13 mouse cellular contexts compared by ENCODE assay signal in the genomic region with DNA sequence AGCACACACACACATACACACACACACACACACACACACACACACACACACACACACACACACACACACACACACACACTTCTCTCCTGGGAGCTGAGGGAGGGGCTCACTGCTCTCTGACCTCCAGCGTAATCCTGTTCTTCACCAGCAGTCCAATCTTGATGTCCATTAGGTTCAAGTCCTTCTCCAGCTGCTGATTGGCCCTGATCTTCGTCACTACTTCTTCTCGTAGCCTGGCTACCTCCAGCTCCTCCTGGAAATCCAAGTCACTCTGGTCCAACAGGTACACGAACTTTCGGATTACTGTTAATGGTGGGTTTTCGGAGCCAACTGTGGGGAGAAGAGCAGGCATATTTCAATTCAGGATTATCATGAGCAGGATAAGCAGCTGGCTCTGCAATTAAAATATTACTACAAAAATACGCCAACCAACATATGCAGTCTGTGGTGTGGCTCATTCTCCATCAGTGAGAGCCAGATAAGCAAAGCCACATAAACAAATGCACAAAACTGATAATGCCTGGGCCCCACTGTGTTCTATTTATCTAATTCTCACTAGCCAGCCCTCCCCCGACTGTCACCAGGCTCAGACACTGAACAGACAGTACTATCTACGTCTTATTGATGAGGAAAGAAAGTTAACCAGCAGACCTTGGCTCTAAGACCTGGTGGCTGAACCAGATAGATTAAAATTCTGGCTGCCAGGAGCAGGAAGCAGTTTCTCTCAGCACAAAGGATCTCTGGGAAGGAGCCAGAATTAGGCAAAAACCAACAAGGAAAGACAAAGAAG. TPM values are rescaled to one million over a fixed set of nuclear protein-coding genes. Genes with fewer than 3 reads are reported as not detected.
DNase-seq lines count a peak whose midpoint lies in the region; ATAC-seq and TF ChIP-seq lines count a peak whose summit lies in the region.
"Had no signal": no experiment of that assay in that cellular context is flagged by ENCODE, and none has a peak within 500 bp of the region (broad histone marks: within the 10 kb centered on the region; RNA-seq: fewer than 3 reads in every experiment).

No protein-coding gene starts in this region.

- H3K36me3 ChIP-seq in forebrain, embryonic 11.5 days (ENCODE audit: control insufficient read depth, insufficient read depth, low read length), result peaks cover 2% of the 10 kb centered on the region
- peaks cover 14% of the 10 kb centered on the region; the same call in 1 of the 2 replicates for H3K36me3 ChIP-seq in forebrain, embryonic 14.5 days (ENCODE audit: control insufficient read depth, insufficient read depth, low read length)
- no peaks in the 10 kb centered on the region for H3K36me3 ChIP-seq in lung, postnatal 0 days (ENCODE audit: insufficient read depth, low read length)
- H3K36me3 ChIP-seq in heart, postnatal 0 days (replicated peaks; ENCODE audit: control insufficient read depth, insufficient read depth, low read length), result no peaks in the 10 kb centered on the region
- H3K36me3 ChIP-seq: hindbrain, embryonic 15.5 days had no signal

- H3K9me3 ChIP-seq in forebrain, embryonic 11.5 days (ENCODE audit: control insufficient read depth, low read length), result no peaks in the 10 kb centered on the region
- no peaks in the 10 kb centered on the region for H3K9me3 ChIP-seq in forebrain, embryonic 14.5 days (replicated peaks; ENCODE audit: control insufficient read depth, low read length)
- no peaks in the 10 kb centered on the region for H3K9me3 ChIP-seq in lung, postnatal 0 days (ENCODE audit: low read length)
- no peaks in the 10 kb centered on the region for H3K9me3 ChIP-seq in heart, postnatal 0 days (replicated peaks; ENCODE audit: control insufficient read depth, low read length)
- H3K9me3 ChIP-seq: embryonic facial prominence, embryonic 10.5 days; hindbrain, embryonic 15.5 days; midbrain, embryonic 12.5 days had no signal

- no peak overlapping the region for H3K9ac ChIP-seq in forebrain, embryonic 11.5 days (ENCODE audit: low read length)
- no peak overlapping the region for H3K9ac ChIP-seq in forebrain, embryonic 14.5 days (ENCODE audit: low read length)
- H3K9ac ChIP-seq in lung, postnatal 0 days (replicated peaks; ENCODE audit: low read depth), result no peak overlapping the region
- no peak overlapping the region for H3K9ac ChIP-seq in heart, postnatal 0 days (replicated peaks; ENCODE audit: low read depth, low read length)
- H3K9ac ChIP-seq: hindbrain, embryonic 15.5 days; midbrain, embryonic 12.5 days had no signal

- ATAC-seq in forebrain, embryonic 11.5 days (replicated peaks; ENCODE audit: low FRiP score), result peak; percentile 44; the same call in 1 of the 2 replicates
- no peak for ATAC-seq in forebrain, embryonic 14.5 days
- peak; percentile 33 for ATAC-seq in lung, postnatal 0 days
- peak; percentile 30; the same call in 1 of the 2 replicates for ATAC-seq in heart, postnatal 0 days (ENCODE audit: insufficient read depth, low read depth)
- ATAC-seq in megakaryocyte progenitor cell, adult 5-6 weeks (replicated peaks; ENCODE audit: poor library complexity), result peak; percentile 94
- no peak for ATAC-seq in frontal cortex, adult (ENCODE audit: low TSS enrichment)
- ATAC-seq: Patski had no signal

- no peaks in the 10 kb centered on the region for H3K27me3 ChIP-seq in forebrain, embryonic 11.5 days (ENCODE audit: control insufficient read depth, insufficient read depth, low read length)
- no peaks in the 10 kb centered on the region for H3K27me3 ChIP-seq in forebrain, embryonic 14.5 days (replicated peaks; ENCODE audit: control insufficient read depth, insufficient read depth, low read length)
- no peaks in the 10 kb centered on the region for H3K27me3 ChIP-seq in lung, postnatal 0 days (replicated peaks; ENCODE audit: insufficient read depth, low read length)
- H3K27me3 ChIP-seq in heart, postnatal 0 days (ENCODE audit: control insufficient read depth, insufficient read depth, low read length), result no peaks in the 10 kb centered on the region
- H3K27me3 ChIP-seq: hindbrain, embryonic 15.5 days; midbrain, embryonic 12.5 days; Patski had no signal

- no peak overlapping the region for H3K4me2 ChIP-seq in forebrain, embryonic 11.5 days (ENCODE audit: low read depth, low read length, severe bottlenecking)
- H3K4me2 ChIP-seq in forebrain, embryonic 14.5 days (ENCODE audit: low read length), result no peak overlapping the region
- no peak overlapping the region for H3K4me2 ChIP-seq in lung, postnatal 0 days (replicated peaks; ENCODE audit: low read depth, low read length)
- H3K4me2 ChIP-seq in heart, postnatal 0 days (ENCODE audit: low read depth, low read length), result no peak overlapping the region
- H3K4me2 ChIP-seq: hindbrain, embryonic 15.5 days; midbrain, embryonic 12.5 days had no signal

- no peak overlapping the region for H3K4me3 ChIP-seq in forebrain, embryonic 11.5 days (ENCODE audit: low read depth, low read length)
- H3K4me3 ChIP-seq in forebrain, embryonic 14.5 days (ENCODE audit: low read depth, low read length), result no peak overlapping the region
- H3K4me3 ChIP-seq in lung, postnatal 0 days (ENCODE audit: low read depth, low read length), result no peak overlapping the region
- H3K4me3 ChIP-seq in heart, postnatal 0 days (ENCODE audit: low read depth, low read length), result no peak overlapping the region
- H3K4me3 ChIP-seq: embryonic facial prominence, embryonic 10.5 days; hindbrain, embryonic 15.5 days; midbrain, embryonic 12.5 days had no signal

- TF ChIP-seq EP300 in lung, postnatal 0 days (IDR thresholded peaks at IDR 0.05), result no peak
- TF ChIP-seq EP300 in heart, postnatal 0 days (IDR thresholded peaks at IDR 0.05; ENCODE audit: low read depth), result no peak

- no peak overlapping the region for H3K27ac ChIP-seq in forebrain, embryonic 11.5 days (ENCODE audit: low read depth, low read length)
- no peak overlapping the region for H3K27ac ChIP-seq in forebrain, embryonic 14.5 days (ENCODE audit: low read depth, low read length)
- H3K27ac ChIP-seq in lung, postnatal 0 days (ENCODE audit: low read length), result no peak overlapping the region
- no peak overlapping the region for H3K27ac ChIP-seq in heart, postnatal 0 days (ENCODE audit: low read depth)
- H3K27ac ChIP-seq: embryonic facial prominence, embryonic 10.5 days; hindbrain, embryonic 15.5 days; midbrain, embryonic 12.5 days had no signal

- H3K4me1 ChIP-seq in forebrain, embryonic 11.5 days (replicated peaks; ENCODE audit: control insufficient read depth, insufficient read depth, low read length), result no peaks in the 10 kb centered on the region
- no peaks in the 10 kb centered on the region for H3K4me1 ChIP-seq in forebrain, embryonic 14.5 days (ENCODE audit: control insufficient read depth, insufficient read depth, low read length)
- H3K4me1 ChIP-seq in lung, postnatal 0 days (ENCODE audit: insufficient read depth, low read depth, low read length), result no peaks in the 10 kb centered on the region
- no peaks in the 10 kb centered on the region; the same call in 1 of the 2 replicates for H3K4me1 ChIP-seq in heart, postnatal 0 days (ENCODE audit: control insufficient read depth, insufficient read depth)
- H3K4me1 ChIP-seq: hindbrain, embryonic 15.5 days; midbrain, embryonic 12.5 days had no signal

- no peak for TF ChIP-seq CTCF in lung, postnatal 0 days (IDR thresholded peaks at IDR 0.05)
- no peak for TF ChIP-seq CTCF in heart, postnatal 0 days (IDR thresholded peaks at IDR 0.05; ENCODE audit: low read depth)

- DNase-seq in forebrain, embryonic 11.5 days (ENCODE audit: low spot score), result no peak
- DNase-seq in forebrain, embryonic 14.5 days (ENCODE audit: low spot score), result no peak
- peak; percentile 32 for DNase-seq in lung, postnatal 0 days (ENCODE audit: low spot score)
- DNase-seq in lung, postnatal 25 days (ENCODE audit: low spot score), result no peak
- peak; percentile 28 for DNase-seq in heart, postnatal 0 days (ENCODE audit: low spot score)
- DNase-seq in adrenal gland, postnatal 4 days (ENCODE audit: low spot score in 2 of 2), result no peak
- DNase-seq: kidney, postnatal 36 days had no signal

- 91% methylated on average over 9 of the region's 9 CpGs for WGBS in forebrain, embryonic 11.5 days
- WGBS in forebrain, embryonic 14.5 days, result 81% methylated on average over 9 of the region's 9 CpGs
- 61% methylated on average over 9 of the region's 9 CpGs for WGBS in lung, postnatal 0 days
- WGBS in heart, postnatal 0 days, result 44% methylated on average over 9 of the region's 9 CpGs

RNA-seq across cellular contexts. Expression of gene F2rl2, which starts 25.4 kb away (rescaled TPM):
- polyA plus RNA-seq in forebrain, embryonic 11.5 days (2014; fragmentation: Nextera tagmentation; extraction: Ambion mirVana), result 2.3 and 3.1 TPM in 2 replicates
- polyA plus RNA-seq in forebrain, embryonic 14.5 days (2014; fragmentation: Nextera tagmentation; extraction: Ambion mirVana), result 0.27 and 0.51 TPM in 2 replicates
- 1.2 and 1.4 TPM in 2 replicates for polyA plus RNA-seq in lung, postnatal 0 days (2015; fragmentation: Nextera tagmentation; extraction: Ambion mirVana)
- not detected in 2 replicates for total RNA-seq in heart, postnatal 0 days (2014; rRNA removed; ENCODE audit: low replicate concordance)
- polyA plus RNA-seq in heart, postnatal 0 days (2015; fragmentation: Nextera tagmentation; extraction: Ambion mirVana), result 0.05 and 0.18 TPM in 2 replicates
- total RNA-seq in megakaryocyte progenitor cell, adult 5-6 weeks (2015), result 0.73 and 1.0 TPM in 2 replicates
- total RNA-seq in megakaryocyte progenitor cell, adult 5-6 weeks (2017), result 0.07 TPM in 1 of 2 replicates, not detected in the other
- under 1 TPM; 0.39 to 0.90 TPM for total RNA-seq in adrenal gland, postnatal 4 days (2021)
- polyA plus RNA-seq: Patski had no signal

RNA-seq across cellular contexts. Expression of gene F2r, which starts 53.0 kb away (rescaled TPM):
- polyA plus RNA-seq in forebrain, embryonic 11.5 days (2014; fragmentation: Nextera tagmentation; extraction: Ambion mirVana), result 121 and 122 TPM in 2 replicates
- 76.2 and 80.5 TPM in 2 replicates for polyA plus RNA-seq in forebrain, embryonic 14.5 days (2014; fragmentation: Nextera tagmentation; extraction: Ambion mirVana)
- polyA plus RNA-seq in lung, postnatal 0 days (2015; fragmentation: Nextera tagmentation; extraction: Ambion mirVana), result 118 and 134 TPM in 2 replicates
- 105 and 161 TPM in 2 replicates for total RNA-seq in heart, postnatal 0 days (2014; rRNA removed; ENCODE audit: low replicate concordance)
- polyA plus RNA-seq in heart, postnatal 0 days (2015; fragmentation: Nextera tagmentation; extraction: Ambion mirVana), result 62.1 and 63.9 TPM in 2 replicates
- 3.8 and 9.6 TPM in 2 replicates for total RNA-seq in megakaryocyte progenitor cell, adult 5-6 weeks (2015)
- total RNA-seq in megakaryocyte progenitor cell, adult 5-6 weeks (2017), result 2.5 and 6.2 TPM in 2 replicates
- total RNA-seq in adrenal gland, postnatal 4 days (2021), result 100 to 1,000 TPM; 103 to 110 TPM

Comparison
In these comparisons a context has a peak if more than half of its experiments do, and no peak if none do; other contexts are left out.
1. ATAC-seq: peak in forebrain, embryonic 11.5 days (single experiment), lung, postnatal 0 days (single experiment), heart, postnatal 0 days (single experiment) and megakaryocyte progenitor cell, adult 5-6 weeks (single experiment); none in forebrain, embryonic 14.5 days (single experiment) and frontal cortex, adult (single experiment).
2. DNase-seq: peak in lung, postnatal 0 days (single experiment) and heart, postnatal 0 days (single experiment); none in forebrain, embryonic 11.5 days (single experiment), forebrain, embryonic 14.5 days (single experiment), lung, postnatal 25 days (single experiment) and adrenal gland, postnatal 4 days (0 of 2).